Comparison of ENCODE assay signal across 7 mouse cellular contexts in the genomic region with DNA sequence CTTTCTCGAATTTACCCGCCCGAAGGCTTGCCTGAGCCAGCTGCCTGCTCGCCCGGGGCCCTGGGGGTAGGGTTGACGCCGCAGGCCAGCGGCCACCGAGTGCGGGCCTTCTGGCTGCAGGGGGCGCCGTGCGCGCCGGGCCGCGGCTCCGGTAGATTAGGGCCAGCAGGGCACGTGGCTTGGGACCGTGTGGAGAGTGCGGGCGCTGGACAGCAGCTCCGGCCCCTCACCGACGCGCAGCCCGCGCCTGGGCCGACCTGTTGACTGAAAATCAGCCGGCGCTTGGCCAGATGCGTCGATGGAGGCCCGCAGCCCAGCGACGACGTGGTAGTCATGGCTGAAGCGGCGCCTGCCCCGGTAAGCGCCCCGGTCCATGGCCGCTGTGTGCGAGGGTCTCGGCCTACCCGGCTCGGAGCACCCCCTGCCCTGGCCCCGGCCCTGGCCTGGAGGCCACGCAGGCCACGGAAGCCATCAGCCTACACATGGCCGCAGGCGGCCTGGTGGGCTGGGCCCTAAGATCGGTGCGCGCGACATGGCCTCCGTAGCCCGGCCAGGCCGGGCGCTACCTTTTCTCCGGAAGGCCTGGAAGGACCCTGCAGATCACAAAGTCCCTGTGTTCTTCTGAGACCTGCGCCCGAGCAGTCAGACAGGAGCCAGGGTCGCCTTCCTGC. TPM values are rescaled to one million over a fixed set of nuclear protein-coding genes. Genes with fewer than 3 reads are reported as not detected.
A peak's percentile ranks its signal among the peaks of the same experiment; 100 is the strongest.
DNase-seq lines count a peak whose midpoint lies in the region; ATAC-seq and TF ChIP-seq lines count a peak whose summit lies in the region.

No protein-coding gene starts in this region.

- peak; percentile 84 for ATAC-seq in intestine, postnatal 0 days
- ATAC-seq in limb, embryonic 15.5 days (ENCODE audit: insufficient number of reproducible peaks, low FRiP score, low TSS enrichment, low read depth) = peak; percentile 76
- ATAC-seq in midbrain, embryonic 15.5 days (replicated peaks) = peak; percentile 84

- 0 out of 2 replicates have a peak, but pooled peaks cover 3% of the 10 kb centered on the region for H3K9me3 ChIP-seq in embryonic facial prominence, embryonic 10.5 days
- H3K9me3 ChIP-seq in intestine, postnatal 0 days (ENCODE audit: control insufficient read depth) = no peaks in the 10 kb centered on the region
- H3K9me3 ChIP-seq in limb, embryonic 15.5 days = no peaks in the 10 kb centered on the region
- H3K9me3 ChIP-seq in midbrain, embryonic 15.5 days = no peaks in the 10 kb centered on the region

- H3K4me3 ChIP-seq in embryonic facial prominence, embryonic 10.5 days = peak overlapping the region; percentile 62
- H3K4me3 ChIP-seq in intestine, postnatal 0 days (ENCODE audit: low read depth, low read length) = peak overlapping the region; percentile 40
- H3K4me3 ChIP-seq in limb, embryonic 15.5 days = peak overlapping the region; percentile 49
- H3K4me3 ChIP-seq in midbrain, embryonic 15.5 days = peak overlapping the region; percentile 43

- H3K4me1 ChIP-seq in embryonic facial prominence, embryonic 10.5 days = peaks cover 14% of the 10 kb centered on the region
- H3K4me1 ChIP-seq in intestine, postnatal 0 days (replicated peaks; ENCODE audit: control insufficient read depth, insufficient read depth, low read length) = 0 out of 2 replicates have a peak, but pooled peaks cover 2% of the 10 kb centered on the region
- H3K4me1 ChIP-seq in limb, embryonic 15.5 days = peaks cover 14% of the 10 kb centered on the region
- peaks cover 10% of the 10 kb centered on the region; the same call in 1 of the 2 replicates for H3K4me1 ChIP-seq in midbrain, embryonic 15.5 days

- H3K36me3 ChIP-seq in embryonic facial prominence, embryonic 10.5 days (replicated peaks) = peaks cover 20% of the 10 kb centered on the region
- H3K36me3 ChIP-seq in intestine, postnatal 0 days (ENCODE audit: control insufficient read depth, insufficient read depth) = peaks cover 5% of the 10 kb centered on the region; the same call in 1 of the 2 replicates
- peaks cover 20% of the 10 kb centered on the region for H3K36me3 ChIP-seq in limb, embryonic 15.5 days
- H3K36me3 ChIP-seq in midbrain, embryonic 15.5 days (replicated peaks) = no peaks in the 10 kb centered on the region

- peak; percentile 81 for TF ChIP-seq CTCF in intestine, postnatal 0 days (IDR thresholded peaks at IDR 0.05; ENCODE audit: low read depth)

- peak overlapping the region; percentile 62 for H3K9ac ChIP-seq in intestine, postnatal 0 days (ENCODE audit: low read depth, low read length)
- H3K9ac ChIP-seq in limb, embryonic 15.5 days = peak overlapping the region; percentile 67
- H3K9ac ChIP-seq in midbrain, embryonic 15.5 days = peak overlapping the region; percentile 51

- peak overlapping the region; percentile 81 for H3K4me2 ChIP-seq in intestine, postnatal 0 days (replicated peaks; ENCODE audit: low read depth)
- peak overlapping the region; percentile 84 for H3K4me2 ChIP-seq in limb, embryonic 15.5 days
- H3K4me2 ChIP-seq in midbrain, embryonic 15.5 days = peak overlapping the region; percentile 85

- DNase-seq in adrenal gland, postnatal 36 days = peak; percentile 84 to 88
- DNase-seq in embryonic facial prominence, embryonic 10.5 days (ENCODE audit: low spot score) = peak; percentile 87
- DNase-seq in heart, adult 11 months = peak; percentile 98
- peak; percentile 65 to 78 for DNase-seq in spleen, postnatal 10 days (ENCODE audit: low spot score in 2 of 2)

- H3K27ac ChIP-seq in embryonic facial prominence, embryonic 10.5 days (replicated peaks) = peak overlapping the region; percentile 90
- H3K27ac ChIP-seq in intestine, postnatal 0 days (ENCODE audit: low read depth, low read length) = peak overlapping the region; percentile 28; the same call in 1 of the 2 replicates
- peak overlapping the region; percentile 82 for H3K27ac ChIP-seq in limb, embryonic 15.5 days
- 0 out of 2 replicates have a peak overlapping the region, but pooled peaks have one; percentile 25 for H3K27ac ChIP-seq in midbrain, embryonic 15.5 days

- no peaks in the 10 kb centered on the region for H3K27me3 ChIP-seq in embryonic facial prominence, embryonic 10.5 days (replicated peaks; ENCODE audit: low read depth, poor library complexity, severe bottlenecking)
- no peaks in the 10 kb centered on the region for H3K27me3 ChIP-seq in intestine, postnatal 0 days (replicated peaks; ENCODE audit: control insufficient read depth, insufficient read depth, low read length)
- H3K27me3 ChIP-seq in limb, embryonic 15.5 days = no peaks in the 10 kb centered on the region
- no peaks in the 10 kb centered on the region; the same call in 1 of the 2 replicates for H3K27me3 ChIP-seq in midbrain, embryonic 15.5 days (replicated peaks)

- 8% methylated on average over 64 of the region's 64 CpGs for WGBS in embryonic facial prominence, embryonic 10.5 days
- WGBS in intestine, postnatal 0 days = 18% methylated on average over 57 of the region's 64 CpGs
- 9% methylated on average over 64 of the region's 64 CpGs for WGBS in limb, embryonic 15.5 days
- WGBS in midbrain, embryonic 15.5 days = 8% methylated on average over 64 of the region's 64 CpGs

RNA-seq across cellular contexts. Expression of gene Zfp956, which starts 10.0 kb away (rescaled TPM):
- 1 to 10 TPM; 5.2 to 5.7 TPM for total RNA-seq in adrenal gland, postnatal 36 days (2021)
- polyA plus RNA-seq in embryonic facial prominence, embryonic 10.5 days (2016; fragmentation: Nextera tagmentation; extraction: Ambion mirVana) = 7.5 and 9.2 TPM in 2 replicates
- polyA plus RNA-seq in intestine, postnatal 0 days (2015; fragmentation: Nextera tagmentation; extraction: Ambion mirVana) = 6.7 and 7.0 TPM in 2 replicates
- 10.6 and 11.3 TPM in 2 replicates for polyA plus RNA-seq in limb, embryonic 15.5 days (2015; fragmentation: Nextera tagmentation; extraction: Ambion mirVana)
- polyA plus RNA-seq in midbrain, embryonic 15.5 days (2015; fragmentation: Nextera tagmentation; extraction: Ambion mirVana) = 21.4 and 24.7 TPM in 2 replicates

RNA-seq across cellular contexts. Expression of gene Zfp212, which starts 22.9 kb away (rescaled TPM):
- total RNA-seq in adrenal gland, postnatal 36 days (2021) = 10 to 100 TPM; 14.7 to 15.2 TPM
- polyA plus RNA-seq in embryonic facial prominence, embryonic 10.5 days (2016; fragmentation: Nextera tagmentation; extraction: Ambion mirVana) = 21.6 and 23.6 TPM in 2 replicates
- 7.5 and 8.8 TPM in 2 replicates for polyA plus RNA-seq in intestine, postnatal 0 days (2015; fragmentation: Nextera tagmentation; extraction: Ambion mirVana)
- 17.2 and 18.0 TPM in 2 replicates for polyA plus RNA-seq in limb, embryonic 15.5 days (2015; fragmentation: Nextera tagmentation; extraction: Ambion mirVana)
- polyA plus RNA-seq in midbrain, embryonic 15.5 days (2015; fragmentation: Nextera tagmentation; extraction: Ambion mirVana) = 19.7 and 20.0 TPM in 2 replicates

Comparison
In these comparisons a context has a peak if more than half of its experiments do, and no peak if none do; other contexts are left out.
1. Peak in every context shown above with its lines: DNase-seq, ATAC-seq, H3K4me3 ChIP-seq and H3K27ac ChIP-seq.
2. H3K27ac ChIP-seq: peak in every context shown above with its lines; median percentile 90 in embryonic facial prominence, embryonic 10.5 days; 82 in limb, embryonic 15.5 days; 28 in intestine, postnatal 0 days; 25 in midbrain, embryonic 15.5 days.